ENCODE assay signal across 8 mouse cellular contexts in genomic region chr13:25055111-25055554, GRCm38 (mm10). TPM values are rescaled to one million over a fixed set of nuclear protein-coding genes. Genes with fewer than 3 reads are reported as not detected.
DNase-seq lines count a peak whose midpoint lies in the region; ATAC-seq and TF ChIP-seq lines count a peak whose summit lies in the region.

No protein-coding gene starts in this region.

- TF ChIP-seq EP300 in ES-Bruce4 (IDR thresholded peaks at IDR 0.05; ENCODE audit: insufficient read depth, low read depth, low read length) = no peak

- no peaks in the 10 kb centered on the region for H3K4me1 ChIP-seq in ES-Bruce4 (ENCODE audit: control insufficient read depth, insufficient read depth, low read length)
- peaks cover 20% of the 10 kb centered on the region for H3K4me1 ChIP-seq in forebrain, embryonic 10.5 days
- no peaks in the 10 kb centered on the region for H3K4me1 ChIP-seq in liver, embryonic 16.5 days (ENCODE audit: control insufficient read depth, low read depth, low read length)
- 0 out of 2 replicates have a peak, but pooled peaks cover 3% of the 10 kb centered on the region for H3K4me1 ChIP-seq in neural tube, embryonic 14.5 days (ENCODE audit: control insufficient read depth, insufficient read depth, low read length)

- H3K9me3 ChIP-seq in ES-Bruce4 (replicated peaks; ENCODE audit: control insufficient read depth, insufficient read depth, low read length, poor library complexity, severe bottlenecking) = peaks cover 20% of the 10 kb centered on the region
- H3K9me3 ChIP-seq in forebrain, embryonic 10.5 days = peaks cover 5% of the 10 kb centered on the region
- H3K9me3 ChIP-seq in liver, embryonic 16.5 days (replicated peaks; ENCODE audit: control insufficient read depth, low read length) = no peaks in the 10 kb centered on the region
- H3K9me3 ChIP-seq in neural tube, embryonic 14.5 days (ENCODE audit: control insufficient read depth, low read length) = no peaks in the 10 kb centered on the region

- H3K27me3 ChIP-seq in ES-Bruce4 (ENCODE audit: control insufficient read depth, insufficient read depth, low read length, poor library complexity, severe bottlenecking) = peaks cover 3% of the 10 kb centered on the region; the same call in 1 of the 2 replicates
- peaks cover 59% of the 10 kb centered on the region for H3K27me3 ChIP-seq in forebrain, embryonic 10.5 days (ENCODE audit: poor library complexity, severe bottlenecking)
- H3K27me3 ChIP-seq in liver, embryonic 16.5 days (ENCODE audit: control insufficient read depth, insufficient read depth, low read depth, low read length) = peaks cover 31% of the 10 kb centered on the region
- H3K27me3 ChIP-seq in neural tube, embryonic 14.5 days (ENCODE audit: control insufficient read depth, insufficient read depth, low read length) = peaks cover 10% of the 10 kb centered on the region

- H3K9ac ChIP-seq in ES-Bruce4 (ENCODE audit: low read depth, poor library complexity, severe bottlenecking) = no peak overlapping the region
- no peak overlapping the region for H3K9ac ChIP-seq in liver, embryonic 16.5 days (ENCODE audit: low read depth, low read length)
- peak overlapping the region; percentile 46 for H3K9ac ChIP-seq in neural tube, embryonic 14.5 days (replicated peaks; ENCODE audit: low read depth, low read length)

- DNase-seq in brain, embryonic 18.5 days (ENCODE audit: low read depth, low spot score) = peak; percentile 42
- DNase-seq in forebrain, embryonic 10.5 days (ENCODE audit: extremely low spot score, low spot score) = peak; percentile 85
- DNase-seq in heart, postnatal 4 days = peak; percentile 52
- peak; percentile 63 to 74 for DNase-seq in layer of hippocampus, adult 2 months (ENCODE audit: low spot score in 2 of 2)
- DNase-seq in thymus, postnatal 36 days = peak; percentile 44 to 65

- no peak overlapping the region for H3K27ac ChIP-seq in ES-Bruce4 (ENCODE audit: insufficient read depth, low read length)
- H3K27ac ChIP-seq in forebrain, embryonic 10.5 days = peak overlapping the region; percentile 72
- H3K27ac ChIP-seq in layer of hippocampus, adult 2 months = peak overlapping the region; percentile 80
- no peak overlapping the region for H3K27ac ChIP-seq in liver, embryonic 16.5 days (ENCODE audit: low read length)
- no peak overlapping the region for H3K27ac ChIP-seq in neural tube, embryonic 14.5 days (ENCODE audit: low read depth, low read length)

- TF ChIP-seq CTCF in ES-Bruce4 (IDR thresholded peaks at IDR 0.05; ENCODE audit: low read depth, low read length) = peak; percentile 24
- peak; percentile 67 for TF ChIP-seq CTCF in layer of hippocampus, adult 2 months (conservative IDR thresholded peaks at IDR 0.05)

- H3K4me2 ChIP-seq in liver, embryonic 16.5 days (ENCODE audit: low read depth, low read length) = peak overlapping the region; percentile 52
- peak overlapping the region; percentile 87 for H3K4me2 ChIP-seq in neural tube, embryonic 14.5 days (ENCODE audit: low read depth, low read length)

- ATAC-seq in liver, embryonic 16.5 days (ENCODE audit: low read depth) = peak; percentile 65
- peak; percentile 94 for ATAC-seq in neural tube, embryonic 14.5 days (ENCODE audit: low read depth)

- no peaks in the 10 kb centered on the region for H3K36me3 ChIP-seq in ES-Bruce4 (ENCODE audit: control insufficient read depth, insufficient read depth, low read length, poor library complexity, severe bottlenecking)
- no peaks in the 10 kb centered on the region for H3K36me3 ChIP-seq in forebrain, embryonic 10.5 days (replicated peaks)
- no peaks in the 10 kb centered on the region for H3K36me3 ChIP-seq in liver, embryonic 16.5 days (ENCODE audit: control insufficient read depth, insufficient read depth)
- no peaks in the 10 kb centered on the region for H3K36me3 ChIP-seq in neural tube, embryonic 14.5 days (ENCODE audit: control insufficient read depth, insufficient read depth, low read length)

- TF ChIP-seq POLR2A in ES-Bruce4 (IDR thresholded peaks at IDR 0.05; ENCODE audit: insufficient read depth, low read length) = no peak

- H3K4me3 ChIP-seq in ES-Bruce4 (ENCODE audit: low read depth, low read length) = peak overlapping the region; percentile 37
- H3K4me3 ChIP-seq in forebrain, embryonic 10.5 days = peak overlapping the region; percentile 64
- peak overlapping the region; percentile 74 for H3K4me3 ChIP-seq in layer of hippocampus, adult 2 months
- peak overlapping the region; percentile 49 for H3K4me3 ChIP-seq in liver, embryonic 16.5 days (ENCODE audit: low read depth, low read length)
- H3K4me3 ChIP-seq in neural tube, embryonic 14.5 days (ENCODE audit: low read depth, low read length) = peak overlapping the region; percentile 48

- WGBS in forebrain, embryonic 10.5 days = under 1% methylated on average over 33 of the region's 35 CpGs
- under 1% methylated on average over 35 of the region's 35 CpGs for WGBS in liver, embryonic 16.5 days (ENCODE audit: insufficient replicate concordance)
- under 1% methylated on average over 35 of the region's 35 CpGs for WGBS in neural tube, embryonic 14.5 days

RNA-seq across cellular contexts. Expression of gene Dcdc2a, which starts 0.7 kb away (rescaled TPM):
- polyA plus RNA-seq in ES-Bruce4 (2011; ENCODE audit: insufficient read depth, insufficient read length, low read depth, missing spikeins) = 2.5 and 3.5 TPM in 2 replicates
- polyA plus RNA-seq in forebrain, embryonic 10.5 days (2016; fragmentation: Nextera tagmentation; extraction: Ambion mirVana) = 1.5 and 2.1 TPM in 2 replicates
- total RNA-seq in heart, postnatal 4 days (2021) = under 1 TPM; 0.05 to 0.11 TPM
- total RNA-seq in layer of hippocampus, adult 2 months (2021) = 10 to 100 TPM; 11.6 to 17.8 TPM
- polyA plus RNA-seq in liver, embryonic 16.5 days (2015; fragmentation: Nextera tagmentation; extraction: Ambion mirVana) = 0.51 TPM in 2 replicates
- polyA plus RNA-seq in neural tube, embryonic 14.5 days (2014; fragmentation: Nextera tagmentation; extraction: Ambion mirVana) = 2.0 and 2.5 TPM in 2 replicates

RNA-seq across cellular contexts. Expression of gene Mrs2, which starts 35.0 kb away (rescaled TPM):
- polyA plus RNA-seq in ES-Bruce4 (2011; ENCODE audit: insufficient read depth, insufficient read length, low read depth, missing spikeins) = 21.8 and 29.6 TPM in 2 replicates
- 18.9 and 21.0 TPM in 2 replicates for polyA plus RNA-seq in forebrain, embryonic 10.5 days (2016; fragmentation: Nextera tagmentation; extraction: Ambion mirVana)
- total RNA-seq in heart, postnatal 4 days (2021) = 10 to 100 TPM; 56.0 to 58.4 TPM
- total RNA-seq in layer of hippocampus, adult 2 months (2021) = 10 to 100 TPM; 56.5 to 67.1 TPM
- 5.7 and 6.0 TPM in 2 replicates for polyA plus RNA-seq in liver, embryonic 16.5 days (2015; fragmentation: Nextera tagmentation; extraction: Ambion mirVana)
- 25.9 and 27.2 TPM in 2 replicates for polyA plus RNA-seq in neural tube, embryonic 14.5 days (2014; fragmentation: Nextera tagmentation; extraction: Ambion mirVana)

Comparison
In these comparisons a context has a peak if more than half of its experiments do, and no peak if none do; other contexts are left out.
1. H3K27ac ChIP-seq: peak in forebrain, embryonic 10.5 days (single experiment) and layer of hippocampus, adult 2 months (single experiment); none in ES-Bruce4 (single experiment), liver, embryonic 16.5 days (single experiment) and neural tube, embryonic 14.5 days (single experiment).
2. Peak in every context shown above with its lines, with median percentiles within 50 percentile points of each other: H3K4me3 ChIP-seq and DNase-seq.